Mouse (Mus musculus): Measurements from ENCODE around the gene Fgf8. TPM values are rescaled to one million over a fixed set of nuclear protein-coding genes. Genes with fewer than 3 reads are reported as not detected.

Fgf8 gene
- polyA plus RNA-seq, 1 experiment from 2014 or later, result not detected

DNA sequence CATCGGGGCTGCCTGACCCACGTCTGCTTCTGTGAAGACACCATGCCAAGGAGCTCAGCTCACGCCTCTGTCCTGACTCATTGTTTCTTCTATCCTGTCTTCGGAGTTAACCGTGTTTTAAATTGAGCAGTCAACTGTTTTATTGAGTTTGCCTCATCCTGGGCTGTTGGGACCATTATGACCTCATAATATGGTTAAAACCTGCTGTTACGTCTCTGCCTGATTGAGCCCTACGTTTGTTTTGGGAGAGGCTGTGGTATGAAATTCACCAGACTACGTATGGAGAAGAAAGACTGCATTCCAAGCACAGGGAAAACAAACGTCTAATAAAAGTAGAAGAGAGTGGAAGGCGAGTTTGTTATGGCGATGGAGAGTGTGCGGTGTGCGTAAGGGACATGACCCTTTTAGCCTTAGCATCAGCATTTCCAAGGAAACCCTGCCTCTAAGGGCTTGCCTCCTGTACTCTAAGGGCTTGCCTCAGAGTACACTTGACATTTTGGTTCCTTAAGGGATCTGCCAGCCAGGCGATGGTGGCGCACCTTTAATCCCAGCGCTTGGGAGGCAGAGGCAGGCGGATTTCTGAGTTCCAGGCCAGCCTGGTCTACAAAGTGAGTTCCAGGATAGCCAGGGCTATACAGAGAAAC is 41.3 kb upstream of the Fgf8 start:
- Histone ChIP-seq H3K27me3 (ENCODE audit: insufficient read depth, low read length) (no peaks in the 10 kb centered on the region), H3K9me3 (ENCODE audit: low read depth, low read length) (no peaks in the 10 kb centered on the region), H3K4me2 (peak overlapping the region; percentile 74), H3K9ac (peak overlapping the region; percentile 97), H3K27ac (ENCODE audit: low read depth) (peak overlapping the region; percentile 79), H3K4me1 (ENCODE audit: insufficient read depth) (peaks cover 7% of the 10 kb centered on the region; the same call in 1 of the 2 replicates), H3K36me3 (ENCODE audit: insufficient read depth) (peaks cover 21% of the 10 kb centered on the region), H3K4me3 (ENCODE audit: low read depth, low read length) (peak overlapping the region; percentile 100)
- DNase-seq (no peak), ATAC-seq (ENCODE audit: insufficient read depth) (0 out of 2 replicates have a peak, but pooled peaks have one; percentile 0)
- no peak for TF ChIP-seq CTCF (IDR thresholded peaks at IDR 0.05; ENCODE audit: low read depth)
- WGBS, result 28% methylated on average over 17 of the region's 17 CpGs

DNA sequence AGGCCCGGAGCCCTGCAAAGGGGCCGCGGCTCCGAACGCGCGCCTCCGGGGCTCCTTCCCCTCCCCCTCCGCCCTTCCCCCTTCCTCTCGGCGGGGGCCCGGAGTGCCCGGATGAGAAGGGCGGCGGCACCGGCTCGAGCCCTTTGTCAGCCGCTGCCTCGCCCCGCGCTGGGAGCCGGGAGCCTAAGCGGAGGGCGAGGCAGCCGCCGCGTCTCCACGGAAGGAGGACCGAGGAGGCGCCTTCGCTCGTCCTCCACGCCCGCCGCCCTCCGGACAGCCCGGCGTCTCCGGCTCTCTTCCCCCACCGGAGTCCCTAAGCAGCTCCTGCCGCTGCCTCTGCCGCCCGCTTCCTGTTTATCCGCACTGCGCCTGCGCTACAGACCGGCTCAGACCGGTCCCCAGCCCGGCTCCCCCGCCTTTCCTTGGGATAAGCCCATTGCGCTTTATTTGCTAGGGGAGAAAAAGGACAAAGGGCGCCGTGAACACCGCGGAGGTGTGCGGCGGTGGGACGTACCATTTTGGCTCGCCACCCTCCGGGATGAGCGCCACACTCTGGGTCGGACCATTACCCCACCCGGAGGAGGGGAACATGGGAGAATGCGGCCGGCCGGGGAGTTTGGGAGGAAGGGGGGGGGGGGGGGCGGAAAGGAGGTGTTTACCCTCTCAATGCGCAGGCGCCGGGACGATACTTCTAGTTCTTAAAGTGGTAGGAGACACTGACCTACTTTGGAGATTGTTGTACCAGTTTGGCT is 40.6 kb upstream of the Fgf8 start, which contains the start of gene Mgea5:
Mgea5 (minus strand) TSS at position 657 of the 752 bp plus-strand sequence.
- ATAC-seq (ENCODE audit: insufficient read depth), result peak; percentile 97

DNA sequence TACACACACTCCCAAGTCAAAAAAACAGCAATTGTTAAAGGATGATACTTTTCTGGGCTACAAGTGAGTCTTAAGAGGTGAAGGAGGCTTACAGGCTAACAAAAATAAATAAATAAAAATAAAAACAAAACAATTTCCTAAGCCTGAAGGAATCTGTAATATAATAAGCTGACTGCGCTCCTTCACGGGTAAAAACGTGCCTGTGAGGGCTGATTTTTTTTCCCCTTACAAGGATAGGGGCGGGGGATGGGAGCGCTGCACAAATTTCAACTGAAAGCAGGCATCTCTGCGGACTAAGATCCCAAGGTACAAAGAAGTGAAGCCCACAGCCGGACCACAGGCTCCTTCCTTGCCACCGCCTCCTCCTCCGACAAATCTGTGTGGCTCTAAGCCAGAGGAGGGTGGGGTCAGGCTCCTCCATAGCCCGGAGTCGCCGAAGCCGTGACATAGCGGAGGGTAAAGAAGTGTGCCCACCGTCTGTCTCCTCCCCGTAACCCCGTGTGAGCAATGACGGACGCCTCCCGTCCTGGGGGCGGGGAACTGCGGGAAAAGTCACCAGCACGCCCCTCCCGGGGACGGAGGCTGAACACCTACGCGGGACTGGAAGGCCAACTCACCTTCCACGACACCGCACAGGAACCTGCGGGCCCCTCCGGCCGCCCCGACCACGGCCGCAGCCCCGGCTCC is 39.7 kb upstream of the Fgf8 start:
- ATAC-seq (ENCODE audit: insufficient read depth), result peak; percentile 51
- Histone ChIP-seq H3K9ac (peak overlapping the region; percentile 97), H3K36me3 (ENCODE audit: insufficient read depth) (peaks cover 36% of the 10 kb centered on the region), H3K9me3 (ENCODE audit: low read depth, low read length) (no peaks in the 10 kb centered on the region), H3K27me3 (ENCODE audit: insufficient read depth, low read length) (no peaks in the 10 kb centered on the region), H3K27ac (ENCODE audit: low read depth) (peak overlapping the region; percentile 97), H3K4me1 (ENCODE audit: insufficient read depth) (peaks cover 7% of the 10 kb centered on the region; the same call in 1 of the 2 replicates), H3K4me2 (peak overlapping the region; percentile 70), H3K4me3 (ENCODE audit: low read depth, low read length) (peak overlapping the region; percentile 100)
- no peak for TF ChIP-seq CTCF (IDR thresholded peaks at IDR 0.05; ENCODE audit: low read depth)
- WGBS, result under 1% methylated on average over 36 of the region's 36 CpGs
- DNase-seq, result peak; percentile 85

More for the DNA sequence above, 40.6 kb upstream of the Fgf8 start, which contains the start of gene Mgea5:
- Histone ChIP-seq H3K27ac (ENCODE audit: low read depth) (peak within 1 kb of the TSS; percentile 97), H3K4me1 (ENCODE audit: insufficient read depth) (peaks cover 7% of the 10 kb centered on the region; the same call in 1 of the 2 replicates), H3K4me3 (ENCODE audit: low read depth, low read length) (peak within 1 kb of the TSS; percentile 100), H3K9me3 (ENCODE audit: low read depth, low read length) (no peaks in the 10 kb centered on the region), H3K4me2 (peak within 1 kb of the TSS; percentile 74), H3K9ac (peak within 1 kb of the TSS; percentile 97), H3K36me3 (ENCODE audit: insufficient read depth) (peaks cover 28% of the 10 kb centered on the region), H3K27me3 (ENCODE audit: insufficient read depth, low read length) (no peaks in the 10 kb centered on the region)
- WGBS, result under 1% methylated on average over 65 of the region's 71 CpGs
- DNase-seq, result peak; percentile 99
- TF ChIP-seq CTCF (IDR thresholded peaks at IDR 0.05; ENCODE audit: low read depth), result no peak; the same call in 1 of the 2 replicates

DNA sequence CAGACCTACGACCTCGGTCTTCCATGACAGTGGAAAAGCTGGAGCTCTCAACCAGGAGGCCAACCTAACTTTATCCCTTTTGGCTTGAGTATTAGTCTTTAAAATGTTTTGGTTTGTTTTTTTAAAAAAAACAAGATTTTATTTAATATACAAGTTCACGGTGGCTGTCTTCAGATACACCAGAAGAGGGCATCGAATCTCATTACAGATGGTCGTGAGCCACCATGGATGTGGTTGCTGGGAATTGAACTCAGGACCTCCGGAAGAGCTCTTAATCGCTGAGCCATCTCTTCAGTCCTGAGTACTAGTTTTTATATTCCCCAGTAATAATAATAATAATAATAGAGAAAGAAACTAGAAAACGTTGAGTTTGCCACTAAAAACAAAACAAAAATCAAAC is 39.0 kb upstream of the Fgf8 start:
- 56% methylated on average over 8 of the region's 8 CpGs for WGBS
- Histone ChIP-seq H3K9me3 (ENCODE audit: low read depth, low read length) (no peaks in the 10 kb centered on the region), H3K4me1 (ENCODE audit: insufficient read depth) (peaks cover 7% of the 10 kb centered on the region; the same call in 1 of the 2 replicates), H3K27me3 (ENCODE audit: insufficient read depth, low read length) (no peaks in the 10 kb centered on the region), H3K9ac (peak overlapping the region; percentile 97), H3K27ac (ENCODE audit: low read depth) (no peak overlapping the region), H3K36me3 (ENCODE audit: insufficient read depth) (peaks cover 44% of the 10 kb centered on the region), H3K4me2 (peak overlapping the region; percentile 70), H3K4me3 (ENCODE audit: low read depth, low read length) (peak overlapping the region; percentile 100)
- ATAC-seq (ENCODE audit: insufficient read depth) (no peak), DNase-seq (no peak)
- no peak for TF ChIP-seq CTCF (IDR thresholded peaks at IDR 0.05; ENCODE audit: low read depth)

DNA sequence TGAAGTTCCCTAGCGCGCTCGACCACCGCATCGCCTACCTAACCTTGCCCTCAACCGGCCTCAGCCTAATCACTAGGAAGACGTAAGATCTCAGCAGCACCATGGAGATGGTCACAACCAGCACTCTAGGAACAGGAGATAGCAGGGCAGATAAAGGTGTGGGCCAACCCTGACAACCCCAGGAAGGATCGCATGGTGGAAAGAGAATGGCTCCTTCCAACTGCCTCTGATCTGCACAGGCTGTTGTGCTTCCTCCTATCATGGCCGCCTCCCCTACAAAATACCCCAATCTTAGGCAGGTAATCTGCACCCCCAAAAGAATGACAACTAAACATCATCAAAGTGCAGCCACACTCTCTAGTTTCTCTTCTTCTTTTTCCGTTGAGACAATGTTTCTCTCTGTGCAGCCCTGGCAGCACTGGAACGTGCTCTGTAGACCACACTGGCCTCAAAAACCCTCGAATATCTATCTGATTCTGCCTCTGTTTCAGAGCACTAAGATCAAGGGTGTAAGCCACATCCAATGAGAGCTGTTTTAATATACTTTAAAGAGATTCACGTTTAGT is 37.7 kb upstream of the Fgf8 start:
- Histone ChIP-seq H3K27me3 (ENCODE audit: insufficient read depth, low read length) (no peaks in the 10 kb centered on the region), H3K27ac (ENCODE audit: low read depth) (no peak overlapping the region), H3K4me1 (ENCODE audit: insufficient read depth) (peaks cover 7% of the 10 kb centered on the region; the same call in 1 of the 2 replicates), H3K4me3 (ENCODE audit: low read depth, low read length) (no peak overlapping the region), H3K9ac (peak overlapping the region; percentile 97; the same call in 1 of the 2 replicates), H3K4me2 (peak overlapping the region; percentile 70), H3K9me3 (ENCODE audit: low read depth, low read length) (no peaks in the 10 kb centered on the region), H3K36me3 (ENCODE audit: insufficient read depth) (peaks cover 54% of the 10 kb centered on the region)
- WGBS, result 82% methylated on average over 13 of the region's 13 CpGs
- no peak for ATAC-seq (ENCODE audit: insufficient read depth)
- no peak for TF ChIP-seq CTCF (IDR thresholded peaks at IDR 0.05; ENCODE audit: low read depth)
- DNase-seq, result no peak

DNA sequence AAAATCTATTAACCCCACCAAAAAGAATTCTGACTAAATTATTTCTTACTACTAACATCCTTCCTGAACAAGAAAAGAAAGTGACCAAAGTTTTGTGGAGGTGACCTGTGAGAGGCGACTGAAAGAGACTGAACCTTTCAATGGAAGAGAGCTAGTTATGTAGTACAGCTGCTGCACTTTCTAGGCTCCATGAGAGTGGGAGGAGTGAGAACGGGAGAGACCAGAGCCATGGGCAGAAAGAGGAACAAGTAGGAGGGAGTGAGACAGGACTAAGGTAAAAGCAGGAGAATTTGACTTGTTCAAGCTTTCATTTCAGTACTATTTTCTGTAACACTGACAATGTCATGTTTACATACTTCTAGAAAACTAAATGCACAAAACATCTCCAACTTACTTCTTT is 32.8 kb upstream of the Fgf8 start:
- no peaks in the 10 kb centered on the region for H3K9me3 ChIP-seq (ENCODE audit: low read depth, low read length)
- no peak for TF ChIP-seq CTCF (IDR thresholded peaks at IDR 0.05; ENCODE audit: low read depth)
- no peaks in the 10 kb centered on the region for H3K27me3 ChIP-seq (ENCODE audit: insufficient read depth, low read length)
- H3K36me3 ChIP-seq (ENCODE audit: insufficient read depth), result peaks cover 95% of the 10 kb centered on the region
- DNase-seq, result no peak
- 0 out of 2 replicates have a peak, but pooled peaks cover under 1% of the 10 kb centered on the region for H3K4me1 ChIP-seq (ENCODE audit: insufficient read depth)
- no peak for ATAC-seq (ENCODE audit: insufficient read depth)
- no peak overlapping the region for H3K4me3 ChIP-seq (ENCODE audit: low read depth, low read length)
- no peak overlapping the region for H3K27ac ChIP-seq (ENCODE audit: low read depth)
- H3K9ac ChIP-seq, result no peak overlapping the region
- no peak overlapping the region for H3K4me2 ChIP-seq
- WGBS, result 81% methylated on average over 2 of the region's 2 CpGs

Data from lung, embryonic 14.5 days (tissue).